Mouse (Mus musculus) forebrain, embryonic 11.5 days (tissue): ENCODE results near the gene Ddx59. TPM values are rescaled to one million over a fixed set of nuclear protein-coding genes. Genes with fewer than 3 reads are reported as not detected.

ENCODE experiments used
- ATAC-seq: fragments of 200-750 bp; cut with Nextera tagmentation; replicated peaks from 2 replicates; pipeline ENCODE4 v1.8.0; 2017; ENCODE audit warnings: moderate TSS enrichment; ENCODE audit not compliant: low FRiP score
- DNase-seq: peaks from one replicate; pipeline ENCODE4 v3.0.0-alpha.2; 2017; ENCODE audit warnings: low spot score
- H3K27ac ChIP-seq: fragments of 300-500 bp; sonication (generic); 2 replicates; pipeline ENCODE4 v1.5.1; 2014; ENCODE audit warnings: low read depth, low read length
- H3K27me3 ChIP-seq: fragments of 300-500 bp; sonication (generic); 2 replicates; pipeline ENCODE4 v1.6.1; 2014; ENCODE audit warnings: mild to moderate bottlenecking, low read length, mixed read lengths; ENCODE audit not compliant: control insufficient read depth, insufficient read depth
- H3K36me3 ChIP-seq: fragments of 300-500 bp; sonication (generic); 2 replicates; pipeline ENCODE4 v1.6.1; 2014; ENCODE audit warnings: mild to moderate bottlenecking, low read length, moderate library complexity, mixed read lengths; ENCODE audit not compliant: control insufficient read depth, insufficient read depth
- H3K4me1 ChIP-seq: fragments of 300-500 bp; sonication (generic); replicated peaks from 2 replicates; pipeline ENCODE4 v1.6.1; 2014; ENCODE audit warnings: low read length, mixed read lengths; ENCODE audit not compliant: control insufficient read depth, insufficient read depth
- H3K4me2 ChIP-seq: fragments of 300-500 bp; sonication (generic); 2 replicates; pipeline ENCODE4 v1.6.1; 2014; ENCODE audit warnings: low read depth, mild to moderate bottlenecking, low read length, moderate library complexity, mixed read lengths; ENCODE audit not compliant: severe bottlenecking
- H3K4me3 ChIP-seq: fragments of 300-500 bp; sonication (generic); 2 replicates; pipeline ENCODE4 v1.5.1; 2014; ENCODE audit warnings: low read depth, low read length
- H3K9ac ChIP-seq: fragments of 300-500 bp; sonication (generic); 2 replicates; pipeline ENCODE4 v1.6.1; 2014; ENCODE audit warnings: low read length
- H3K9me3 ChIP-seq: fragments of 300-500 bp; sonication (generic); 2 replicates; pipeline ENCODE4 v1.6.1; 2016; ENCODE audit warnings: low read length, mixed read lengths; ENCODE audit not compliant: control insufficient read depth
- whole genome bisulfite sequencing: fragments of 180-500 bp; shearing (Covaris S2); extraction: QIAGEN DNeasy Blood & Tissue Kit; methylation state at CpG from one replicate; pipeline ENCODE4 v1.1.7; 2014; 5-methylcytosine and 5-hydroxymethylcytosine counted together
- polyA plus RNA-seq: library from polyadenylated mRNA; unstranded; fragments of >200 nt; fragmentation: Nextera tagmentation; extraction: Ambion mirVana; gene quantifications from 2 replicates; pipeline ENCODE4 v1.2.1, GENCODE M21; 2014

Gene Ddx59
- polyA plus RNA-seq, 1 experiment from 2014 or later = 21.7 TPM

DNA sequence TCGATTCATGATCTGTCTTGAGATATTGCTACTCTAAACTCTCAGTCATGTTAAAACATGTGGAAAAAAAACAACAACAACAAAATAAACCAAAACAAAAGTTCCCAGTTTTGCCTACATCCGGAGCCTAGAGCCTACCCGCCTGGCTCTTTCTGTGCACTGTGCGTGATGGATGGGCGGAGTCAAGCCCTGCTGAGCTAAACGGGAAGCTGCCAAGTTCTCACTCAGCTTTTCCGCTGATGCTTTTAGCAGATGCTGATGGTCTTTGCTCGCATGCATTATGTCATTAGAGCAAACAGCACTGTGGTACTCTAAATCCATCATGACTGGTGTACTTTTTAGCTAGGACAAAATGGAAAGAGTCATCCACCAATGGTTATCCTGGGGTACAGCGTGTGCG lies 20.6 kb upstream of the Ddx59 start:
- no peak for DNase-seq
- H3K27me3 ChIP-seq = no peaks in the 10 kb centered on the region
- peak overlapping the region; percentile 5 for H3K4me3 ChIP-seq
- 33% methylated on average over 10 of the region's 10 CpGs for WGBS
- no peaks in the 10 kb centered on the region for H3K9me3 ChIP-seq
- no peak overlapping the region for H3K9ac ChIP-seq
- H3K36me3 ChIP-seq = no peaks in the 10 kb centered on the region
- peak overlapping the region; percentile 40; the same call in 1 of the 2 replicates for H3K4me2 ChIP-seq
- H3K4me1 ChIP-seq = no peaks in the 10 kb centered on the region
- H3K27ac ChIP-seq = no peak overlapping the region
- ATAC-seq = no peak

DNA sequence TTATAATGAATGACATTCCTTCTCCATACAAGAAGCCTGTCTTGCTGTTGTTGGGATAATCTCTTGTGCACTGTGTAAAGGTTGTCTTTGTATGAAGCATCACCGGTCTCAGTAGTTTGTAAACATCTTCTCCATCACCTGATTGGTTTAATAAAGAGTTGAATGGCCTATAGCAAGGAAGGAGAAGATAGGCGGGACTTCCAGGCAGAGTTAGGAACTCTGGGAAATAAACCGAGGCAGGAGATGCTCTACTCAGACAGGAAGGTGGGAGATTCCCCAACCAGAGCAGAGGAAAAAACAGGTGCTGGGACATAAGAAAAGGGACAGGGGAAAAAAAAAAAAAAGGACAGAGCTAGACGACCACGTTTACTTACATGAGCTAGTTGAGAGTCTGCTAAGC lies 20.0 kb upstream of the Ddx59 start:
- no peak for DNase-seq

DNA sequence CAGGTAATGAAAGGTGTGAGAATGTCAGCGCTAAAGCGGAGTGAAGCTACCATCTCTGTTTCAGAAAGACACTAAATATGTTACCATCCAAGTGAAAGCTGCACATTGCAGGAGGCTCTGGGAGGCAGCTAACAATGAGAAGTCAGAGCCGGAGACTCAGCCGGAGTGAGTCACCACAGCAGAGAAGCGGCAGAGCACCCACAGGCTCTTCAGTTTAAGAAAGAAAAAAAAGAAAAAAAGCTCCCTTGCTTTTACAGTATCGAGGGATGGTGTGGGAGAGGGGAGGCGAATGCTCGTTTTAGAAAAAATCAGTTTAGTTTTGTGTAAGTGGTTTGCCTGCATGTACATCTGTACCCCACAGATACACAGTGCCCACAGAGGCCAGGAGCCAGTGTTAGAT lies 13.8 kb upstream of the Ddx59 start:
- ATAC-seq (no peak), DNase-seq (no peak)
- Histone ChIP-seq H3K4me1 (no peaks in the 10 kb centered on the region), H3K4me2 (no peak overlapping the region), H3K27me3 (no peaks in the 10 kb centered on the region), H3K9ac (no peak overlapping the region), H3K36me3 (no peaks in the 10 kb centered on the region), H3K27ac (no peak overlapping the region), H3K4me3 (no peak overlapping the region), H3K9me3 (no peaks in the 10 kb centered on the region)
- WGBS = 76% methylated on average over 8 of the region's 8 CpGs

More for the DNA sequence above, 20.0 kb upstream of the Ddx59 start:
- Histone ChIP-seq H3K27me3 (no peaks in the 10 kb centered on the region), H3K4me3 (peak overlapping the region; percentile 5), H3K9me3 (no peaks in the 10 kb centered on the region), H3K36me3 (no peaks in the 10 kb centered on the region), H3K9ac (no peak overlapping the region), H3K27ac (no peak overlapping the region), H3K4me1 (no peaks in the 10 kb centered on the region), H3K4me2 (peak overlapping the region; percentile 40; the same call in 1 of the 2 replicates)
- 44% methylated on average over 5 of the region's 5 CpGs for WGBS
- ATAC-seq = no peak

DNA sequence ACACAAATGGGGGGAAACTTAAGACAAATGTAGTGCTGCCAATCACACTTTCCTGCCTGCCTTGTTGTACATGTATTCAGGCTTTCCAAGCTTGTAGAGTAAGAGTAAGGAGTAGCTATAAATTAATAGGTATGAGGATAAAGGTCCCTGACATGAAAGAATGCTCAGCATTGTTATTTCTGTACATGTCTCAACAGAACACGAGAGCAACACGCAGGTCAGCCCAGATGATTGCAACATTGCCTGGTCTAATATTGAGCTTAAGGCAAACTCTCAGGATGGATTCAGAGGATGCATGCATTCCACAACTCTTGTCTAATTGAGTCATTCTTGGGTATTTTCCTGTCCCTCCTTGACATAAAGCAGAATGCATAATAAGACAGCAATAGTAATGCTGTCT lies 5.4 kb upstream of the Ddx59 start:
- H3K36me3 ChIP-seq = no peaks in the 10 kb centered on the region
- no peaks in the 10 kb centered on the region for H3K9me3 ChIP-seq
- DNase-seq (no peak), ATAC-seq (no peak)
- no peak overlapping the region for H3K4me3 ChIP-seq
- no peaks in the 10 kb centered on the region for H3K27me3 ChIP-seq
- no peak overlapping the region for H3K9ac ChIP-seq
- H3K4me2 ChIP-seq = no peak overlapping the region
- H3K27ac ChIP-seq = no peak overlapping the region
- H3K4me1 ChIP-seq = no peaks in the 10 kb centered on the region
- WGBS = 89% methylated on average over 2 of the region's 2 CpGs

DNA sequence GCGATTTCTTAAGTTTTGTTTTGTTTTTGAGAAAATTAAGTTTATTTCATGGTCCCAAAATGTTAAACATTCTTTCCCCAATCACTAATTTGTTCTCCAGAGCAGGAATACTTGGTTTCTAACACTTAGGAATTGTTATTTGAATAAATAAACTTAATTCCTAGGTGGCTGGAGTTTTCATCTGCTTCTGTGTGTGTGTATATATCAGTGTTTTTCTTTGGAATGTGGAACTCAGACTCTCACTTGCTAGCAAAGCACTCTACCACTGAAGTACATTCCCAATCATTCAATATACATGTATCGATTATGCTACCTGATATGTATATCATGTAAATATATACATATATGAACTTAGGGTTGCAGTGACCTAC lies 670 bp downstream of the Ddx59 start:
- peak overlapping the region; percentile 80 for H3K9ac ChIP-seq
- no peaks in the 10 kb centered on the region for H3K9me3 ChIP-seq
- no peak overlapping the region for H3K27ac ChIP-seq
- H3K4me1 ChIP-seq = no peaks in the 10 kb centered on the region
- peak overlapping the region; percentile 67; the same call in 1 of the 2 replicates for H3K4me3 ChIP-seq
- no peaks in the 10 kb centered on the region for H3K36me3 ChIP-seq
- H3K27me3 ChIP-seq = no peaks in the 10 kb centered on the region
- ATAC-seq (no peak), DNase-seq (no peak)
- WGBS = 47% methylated on average over 2 of the region's 2 CpGs
- H3K4me2 ChIP-seq = peak overlapping the region; percentile 58

DNA sequence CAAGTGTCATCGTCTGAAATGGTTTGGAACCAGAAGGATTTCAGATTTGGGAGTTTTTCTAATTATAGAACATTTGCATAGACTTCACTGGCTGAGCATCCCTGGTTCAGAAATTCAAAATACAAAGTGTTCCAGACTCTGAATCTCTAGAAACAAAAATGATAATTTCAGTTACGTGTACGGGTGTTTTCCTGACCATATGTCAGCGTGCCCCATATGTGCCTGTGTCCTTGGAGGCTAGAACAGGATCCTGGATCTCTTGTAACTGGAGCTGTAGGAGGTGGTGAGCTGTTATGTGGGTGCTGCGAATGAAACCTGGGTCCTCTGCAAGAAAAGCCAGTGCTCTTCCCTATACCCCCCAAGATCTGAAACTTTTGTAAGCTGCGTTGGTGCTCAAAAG lies 3.3 kb downstream of the Ddx59 start:
- DNase-seq (no peak), ATAC-seq (no peak)
- Histone ChIP-seq H3K27me3 (no peaks in the 10 kb centered on the region), H3K36me3 (no peaks in the 10 kb centered on the region), H3K9ac (no peak overlapping the region), H3K4me3 (no peak overlapping the region), H3K4me1 (no peaks in the 10 kb centered on the region), H3K9me3 (no peaks in the 10 kb centered on the region), H3K27ac (no peak overlapping the region), H3K4me2 (no peak overlapping the region)
- WGBS = 96% methylated on average over 6 of the region's 6 CpGs

DNA sequence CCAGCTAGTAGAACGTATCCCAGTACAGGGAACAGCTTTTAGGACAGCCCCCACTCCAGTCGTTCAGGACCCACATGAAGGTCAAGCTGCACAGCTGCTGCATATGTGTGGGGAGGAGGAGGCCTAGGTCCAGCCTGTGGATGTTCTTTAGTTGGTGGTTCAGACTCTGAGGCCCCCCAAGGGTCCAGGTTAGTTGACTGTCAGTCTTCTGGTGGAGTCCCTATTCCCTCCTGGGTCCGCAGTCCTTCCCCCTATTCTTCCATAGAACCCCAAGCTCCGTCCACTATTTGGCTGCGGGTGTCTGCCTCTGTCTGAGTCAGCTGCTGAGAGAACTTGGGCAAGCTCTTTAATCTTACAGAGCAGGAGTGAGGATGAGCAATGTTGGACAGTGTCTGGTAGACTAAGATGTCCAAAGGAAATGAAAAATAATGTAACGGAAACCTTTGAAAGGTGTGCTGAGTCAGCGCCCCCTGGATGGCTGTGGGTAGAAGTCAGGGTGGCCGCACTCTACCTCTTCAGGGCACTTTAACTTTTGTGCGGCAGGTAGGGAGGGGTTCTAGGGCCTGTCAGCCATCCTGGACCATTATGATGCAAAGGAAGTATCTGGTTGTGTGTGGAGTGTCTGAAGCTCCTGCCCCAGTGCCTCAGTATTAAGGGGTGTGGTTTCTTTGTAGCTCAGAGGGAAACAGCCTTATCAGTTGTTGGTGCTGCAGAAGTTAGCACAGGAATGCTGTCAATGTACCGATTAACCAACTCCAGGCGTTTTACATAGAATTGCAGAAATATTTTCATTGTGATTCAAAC lies 12.3 kb downstream of the Ddx59 start:
- Histone ChIP-seq H3K4me2 (no peak overlapping the region), H3K9ac (no peak overlapping the region), H3K9me3 (no peaks in the 10 kb centered on the region), H3K27ac (no peak overlapping the region), H3K27me3 (no peaks in the 10 kb centered on the region), H3K4me1 (no peaks in the 10 kb centered on the region), H3K4me3 (no peak overlapping the region), H3K36me3 (no peaks in the 10 kb centered on the region; the same call in 1 of the 2 replicates)
- ATAC-seq (no peak), DNase-seq (no peak)
- 78% methylated on average over 11 of the region's 11 CpGs for WGBS

DNA sequence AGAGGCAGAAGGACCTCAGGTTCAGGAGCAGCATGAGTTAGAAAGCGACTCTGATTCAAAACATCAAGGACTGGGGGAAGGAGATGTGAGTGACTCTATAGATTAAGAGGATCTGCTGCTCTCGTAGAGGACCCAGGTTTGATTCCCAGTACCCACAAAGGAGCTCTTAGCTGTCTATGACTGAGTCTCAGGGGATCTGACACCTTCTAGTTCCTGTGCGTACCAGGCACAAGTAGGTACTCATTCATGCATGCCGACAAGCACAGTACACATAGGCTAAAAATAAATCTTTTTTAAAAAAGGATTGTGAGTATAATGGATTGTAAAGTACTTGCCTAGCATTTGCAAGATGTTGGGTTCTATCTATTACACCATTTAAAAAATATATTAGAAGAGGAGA lies 13.9 kb downstream of the Ddx59 start:
- no peaks in the 10 kb centered on the region for H3K4me1 ChIP-seq
- H3K27ac ChIP-seq = no peak overlapping the region
- no peaks in the 10 kb centered on the region for H3K9me3 ChIP-seq
- 86% methylated on average over 4 of the region's 4 CpGs for whole genome bisulfite sequencing
- ATAC-seq (no peak), DNase-seq (no peak)
- H3K4me3 ChIP-seq = no peak overlapping the region
- no peaks in the 10 kb centered on the region; the same call in 1 of the 2 replicates for H3K36me3 ChIP-seq
- no peak overlapping the region for H3K4me2 ChIP-seq
- H3K27me3 ChIP-seq = no peaks in the 10 kb centered on the region
- no peak overlapping the region for H3K9ac ChIP-seq
